Mouse (Mus musculus): Measurements from ENCODE around the gene Kank1. TPM values are rescaled to one million over a fixed set of nuclear protein-coding genes. Genes with fewer than 3 reads are reported as not detected.

Kank1 gene
- total RNA-seq, 1 experiment from 2014 or later, result not detected

GRCm38 (mm10) chr19:25419983-25420382 lies 183.2 kb downstream of the Kank1 start:
- no peak for ATAC-seq (replicated peaks; ENCODE audit: insufficient number of reproducible peaks, low FRiP score, low TSS enrichment, poor library complexity, severe bottlenecking)

DNA sequence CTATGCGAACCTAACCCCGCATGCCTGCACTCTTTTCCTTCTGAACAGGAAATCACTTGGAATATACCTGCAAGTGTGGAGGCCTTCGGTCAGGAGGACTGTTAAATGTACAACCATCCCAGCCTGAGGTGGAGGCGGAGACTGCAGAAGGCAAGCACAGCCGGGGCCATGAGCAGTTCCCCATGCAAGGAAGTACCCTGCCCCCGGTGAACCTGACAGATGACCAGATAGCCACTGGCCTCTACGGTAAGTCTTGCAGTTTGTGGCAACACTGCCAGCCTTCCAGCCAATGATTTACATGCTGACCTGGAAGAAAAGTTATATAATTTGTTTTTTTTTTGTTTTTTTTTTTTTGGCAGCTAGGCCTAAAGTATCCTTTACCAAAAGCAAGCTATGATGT lies 185.3 kb downstream of the Kank1 start:
- ATAC-seq (replicated peaks; ENCODE audit: insufficient number of reproducible peaks, low FRiP score, low TSS enrichment, poor library complexity, severe bottlenecking), result no peak

GRCm38 (mm10) chr19:25423371-25423770 lies 186.6 kb downstream of the Kank1 start:
- no peak for ATAC-seq (replicated peaks; ENCODE audit: insufficient number of reproducible peaks, low FRiP score, low TSS enrichment, poor library complexity, severe bottlenecking)

- no peak for ATAC-seq (replicated peaks; ENCODE audit: insufficient number of reproducible peaks, low FRiP score, low TSS enrichment, poor library complexity, severe bottlenecking)
Observed at GRCm38 (mm10) chr19:25426431-25426830, 189.7 kb downstream of the Kank1 start.

DNA sequence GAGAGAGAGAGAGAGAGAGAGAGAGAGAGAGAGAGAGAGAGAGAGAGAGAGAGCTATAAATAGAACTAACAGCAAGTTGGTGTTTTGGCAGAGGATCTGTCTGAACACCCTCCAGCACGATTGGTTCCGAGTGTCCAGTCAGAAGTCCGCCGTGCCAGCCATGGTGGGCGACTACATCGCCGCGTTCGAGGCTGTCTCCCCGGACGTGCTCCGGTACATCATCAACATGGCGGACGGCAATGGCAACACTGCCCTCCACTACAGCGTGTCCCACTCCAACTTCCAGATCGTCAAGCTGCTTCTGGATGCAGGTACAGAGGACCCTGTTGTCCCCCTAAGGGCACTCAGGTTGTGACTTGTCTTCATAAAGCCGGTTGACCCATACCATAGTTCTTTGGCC lies 191.1 kb downstream of the Kank1 start:
- ATAC-seq (replicated peaks; ENCODE audit: insufficient number of reproducible peaks, low FRiP score, low TSS enrichment, poor library complexity, severe bottlenecking), result no peak

DNA sequence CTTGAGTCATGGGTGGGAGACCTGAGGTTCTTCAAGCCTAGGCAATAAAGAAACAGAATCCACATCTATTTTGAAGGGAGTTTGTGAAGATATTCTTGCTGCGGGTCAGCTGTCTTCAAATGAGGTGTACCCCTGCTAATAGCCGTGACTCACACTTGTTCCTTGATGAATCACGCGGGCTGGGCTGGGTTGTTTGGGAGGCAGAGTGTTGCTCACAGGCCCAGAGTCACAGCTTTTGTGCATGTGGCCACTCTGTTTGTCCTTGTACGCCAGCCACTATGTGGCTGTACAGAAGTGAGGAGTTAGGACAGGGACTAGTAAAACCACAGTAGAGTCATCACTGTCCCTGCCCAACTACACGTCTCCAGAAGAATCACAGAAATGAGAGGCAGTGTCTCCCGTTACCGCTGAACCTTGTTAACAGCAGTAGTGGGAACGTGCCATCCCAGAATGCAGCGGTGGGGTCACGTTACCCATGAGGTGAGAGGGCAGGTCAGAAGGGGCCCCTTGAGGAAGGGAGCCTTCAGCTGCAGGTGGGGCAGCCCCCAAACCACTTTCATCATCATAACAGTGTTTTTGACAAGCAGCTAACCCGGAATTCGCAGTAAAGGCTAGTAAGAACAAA lies 191.7 kb downstream of the Kank1 start:
- no peak for ATAC-seq (replicated peaks; ENCODE audit: insufficient number of reproducible peaks, low FRiP score, low TSS enrichment, poor library complexity, severe bottlenecking)

DNA sequence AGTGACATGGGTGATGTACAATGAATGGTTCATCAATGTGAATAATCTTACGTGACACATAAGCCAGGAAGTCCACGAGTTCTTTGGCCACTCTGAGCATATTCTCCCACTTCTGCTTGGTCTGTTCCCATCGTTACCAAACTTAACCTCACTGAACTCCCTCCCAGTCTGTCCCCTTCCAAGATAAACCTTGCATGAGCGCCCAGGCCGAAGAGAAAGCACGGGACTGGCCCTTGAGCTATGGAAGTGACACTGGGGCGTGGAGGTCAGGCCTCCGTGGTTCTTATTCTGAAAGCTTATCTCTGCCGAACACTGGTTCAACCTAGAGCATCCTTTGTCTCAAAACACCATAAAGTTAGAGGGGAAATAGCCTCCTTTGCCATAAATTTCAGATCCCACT lies 194.7 kb downstream of the Kank1 start:
- ATAC-seq (replicated peaks; ENCODE audit: insufficient number of reproducible peaks, low FRiP score, low TSS enrichment, poor library complexity, severe bottlenecking), result no peak

DNA sequence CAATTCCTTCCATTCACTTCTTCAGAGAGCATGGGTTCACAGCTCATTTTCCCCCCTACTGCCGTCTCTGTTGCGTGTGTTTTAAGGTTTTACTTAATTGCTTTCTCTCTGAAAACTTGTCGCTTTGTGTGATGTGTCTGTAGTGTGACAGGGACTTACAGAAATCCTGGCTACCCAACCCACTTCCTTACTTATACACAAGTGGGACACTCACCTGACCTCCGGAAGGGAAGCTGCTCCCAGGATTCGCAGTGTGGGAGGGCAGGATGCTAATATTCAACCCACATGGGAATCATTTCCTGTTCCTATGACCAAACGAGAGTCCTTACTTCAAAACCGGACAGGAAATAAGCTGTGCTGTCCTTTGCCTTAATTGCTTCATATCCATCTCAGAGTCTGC lies 195.1 kb downstream of the Kank1 start:
- no peak for ATAC-seq (replicated peaks; ENCODE audit: insufficient number of reproducible peaks, low FRiP score, low TSS enrichment, poor library complexity, severe bottlenecking)

DNA sequence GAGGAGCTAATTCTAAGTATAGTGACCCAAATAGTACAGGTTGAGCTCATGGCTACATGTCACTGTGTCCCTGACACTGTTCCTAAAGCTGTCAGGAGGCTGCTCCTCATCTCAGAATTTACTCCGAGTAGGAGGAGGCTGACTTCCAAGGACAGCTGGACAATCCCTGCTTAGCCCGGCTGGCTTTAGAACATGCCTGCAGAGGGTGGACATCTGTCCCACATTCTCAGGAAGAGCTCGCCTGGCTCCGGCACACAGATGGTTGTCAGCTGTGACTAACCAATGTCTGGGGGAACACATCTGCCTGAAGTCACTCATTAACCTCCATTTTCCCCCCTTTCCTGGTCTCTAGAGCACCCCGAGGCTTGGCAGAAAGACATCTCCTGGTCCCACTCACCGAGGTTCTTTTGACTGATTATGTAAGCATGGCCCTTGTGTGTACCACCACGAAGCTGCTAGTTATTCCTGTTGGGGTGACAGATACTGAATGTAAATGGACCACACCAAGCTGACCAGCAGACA lies 196.5 kb downstream of the Kank1 start:
- ATAC-seq (replicated peaks; ENCODE audit: insufficient number of reproducible peaks, low FRiP score, low TSS enrichment, poor library complexity, severe bottlenecking), result no peak

DNA sequence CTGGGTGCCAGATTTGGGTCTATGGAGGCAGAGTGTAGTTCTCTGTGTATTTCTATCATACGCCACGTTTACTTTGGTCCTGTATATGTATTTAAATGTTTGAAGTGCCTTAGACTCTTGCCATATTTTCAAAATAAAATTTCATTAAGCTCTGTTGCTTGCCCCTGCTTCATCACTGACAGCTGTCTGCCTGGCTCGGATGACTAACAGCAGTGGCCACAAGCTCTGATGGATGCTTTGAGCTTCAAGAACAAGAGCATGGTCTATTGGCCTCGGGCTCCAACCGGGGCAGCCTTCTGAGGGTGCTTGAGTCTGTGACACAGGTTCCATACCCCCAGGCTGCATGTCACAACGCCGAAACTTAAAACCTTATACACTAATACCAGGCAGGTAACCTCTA lies 197.6 kb downstream of the Kank1 start:
- no peak for ATAC-seq (replicated peaks; ENCODE audit: insufficient number of reproducible peaks, low FRiP score, low TSS enrichment, poor library complexity, severe bottlenecking)

DNA sequence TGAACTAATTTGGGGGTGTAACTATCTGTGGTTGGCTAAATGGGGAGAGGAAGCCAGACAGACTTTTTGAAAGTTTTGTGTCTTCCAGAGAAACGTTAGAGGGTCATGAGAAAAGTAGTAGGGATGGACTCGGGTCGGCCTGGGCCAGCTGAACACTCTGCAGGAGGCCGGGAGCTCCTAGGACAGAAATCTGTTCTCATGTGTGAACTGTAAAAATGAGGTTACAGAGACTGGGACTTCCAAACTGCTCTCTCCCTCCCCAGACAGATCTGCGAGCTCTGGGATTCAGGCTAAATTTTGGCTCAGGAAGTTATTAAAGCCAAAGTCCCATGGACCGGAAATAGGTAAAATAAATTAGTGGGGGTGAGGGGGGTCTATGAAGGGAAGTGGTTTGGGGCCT lies 198.0 kb downstream of the Kank1 start:
- ATAC-seq (replicated peaks; ENCODE audit: insufficient number of reproducible peaks, low FRiP score, low TSS enrichment, poor library complexity, severe bottlenecking), result no peak

DNA sequence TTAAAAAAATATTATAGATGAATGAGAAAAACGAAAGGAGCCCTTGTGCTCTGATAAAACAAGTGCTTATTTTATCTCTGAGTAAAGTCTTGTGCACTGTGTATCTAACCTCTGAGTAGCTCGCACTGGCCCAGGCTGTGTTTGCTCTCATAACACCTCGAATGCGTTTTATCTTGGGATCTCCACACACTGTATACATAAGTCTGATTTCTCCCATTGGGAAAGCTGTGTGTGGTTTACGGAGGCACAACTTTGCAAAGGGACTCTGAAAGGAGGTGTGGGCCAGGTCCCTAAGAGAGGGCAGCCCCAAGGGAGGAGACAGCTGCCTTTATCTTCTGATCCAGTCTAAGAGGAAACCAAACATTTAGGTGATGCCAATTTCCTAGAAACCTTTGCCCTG lies 198.6 kb downstream of the Kank1 start:
- ATAC-seq (replicated peaks; ENCODE audit: insufficient number of reproducible peaks, low FRiP score, low TSS enrichment, poor library complexity, severe bottlenecking), result no peak

- ATAC-seq (replicated peaks; ENCODE audit: insufficient number of reproducible peaks, low FRiP score, low TSS enrichment, poor library complexity, severe bottlenecking), result no peak
Observed at GRCm38 (mm10) chr19:25436175-25436574, 199.4 kb downstream of the Kank1 start.

DNA sequence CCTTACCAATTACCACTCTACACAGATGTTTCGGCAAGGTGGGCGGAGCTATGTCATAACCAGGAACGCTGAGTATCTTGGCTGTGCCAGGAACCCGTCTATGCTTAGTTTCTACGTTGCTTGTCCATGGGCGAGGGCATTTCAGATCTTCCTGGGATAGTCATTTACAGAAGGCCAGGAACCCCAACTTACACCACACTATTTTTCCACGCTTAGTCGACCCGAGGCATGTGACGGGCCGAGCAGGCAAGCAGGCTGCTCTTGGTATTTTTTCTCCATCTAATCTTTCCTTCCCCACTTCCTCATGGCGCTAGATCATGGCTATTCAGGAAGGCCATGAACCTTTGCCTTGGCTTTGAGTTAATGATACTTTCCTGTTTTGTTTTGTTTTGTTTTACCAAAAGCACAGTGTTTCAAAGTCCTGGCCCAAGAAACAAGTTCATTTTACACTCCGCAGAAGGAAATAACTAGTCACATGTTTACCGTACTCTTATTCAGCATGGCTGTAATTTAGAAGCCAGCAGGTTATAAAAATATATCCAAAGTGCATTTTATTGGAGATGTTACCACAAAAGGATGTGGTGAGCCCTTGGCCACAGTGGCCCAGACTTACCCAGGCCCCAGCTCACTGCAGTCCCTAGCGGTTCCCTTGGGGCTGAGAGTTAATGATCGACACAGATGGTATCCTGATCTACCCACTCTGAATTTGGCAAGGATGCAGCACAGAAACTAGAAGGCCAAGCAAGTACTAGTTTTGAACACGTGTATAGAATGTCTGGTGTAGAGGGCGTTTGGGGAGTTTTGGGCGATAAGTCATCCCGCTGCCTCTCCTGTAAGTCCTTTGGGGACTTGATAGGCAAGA lies 200.2 kb downstream of the Kank1 start:
- no peak for ATAC-seq (replicated peaks; ENCODE audit: insufficient number of reproducible peaks, low FRiP score, low TSS enrichment, poor library complexity, severe bottlenecking)

DNA sequence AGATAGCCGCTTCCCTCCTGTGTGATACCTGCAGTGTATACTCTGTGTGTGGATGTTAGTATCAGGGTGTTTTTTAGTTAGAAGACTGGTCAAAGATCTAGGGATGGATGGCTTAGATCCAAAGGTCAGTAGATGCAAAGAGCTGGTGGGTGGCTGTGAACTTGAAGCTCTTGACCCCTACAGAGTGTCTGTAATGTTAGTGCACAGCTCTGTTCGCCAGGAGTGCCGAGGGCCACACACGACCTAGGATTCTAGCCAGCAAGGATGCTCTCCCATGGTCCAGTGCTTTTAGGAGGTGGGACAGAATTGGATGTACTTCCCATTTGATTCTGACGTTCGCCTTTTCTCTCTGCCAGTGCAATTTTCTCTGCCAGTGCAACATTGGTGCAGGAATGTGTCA lies 201.5 kb downstream of the Kank1 start:
- no peak for ATAC-seq (replicated peaks; ENCODE audit: insufficient number of reproducible peaks, low FRiP score, low TSS enrichment, poor library complexity, severe bottlenecking)

DNA sequence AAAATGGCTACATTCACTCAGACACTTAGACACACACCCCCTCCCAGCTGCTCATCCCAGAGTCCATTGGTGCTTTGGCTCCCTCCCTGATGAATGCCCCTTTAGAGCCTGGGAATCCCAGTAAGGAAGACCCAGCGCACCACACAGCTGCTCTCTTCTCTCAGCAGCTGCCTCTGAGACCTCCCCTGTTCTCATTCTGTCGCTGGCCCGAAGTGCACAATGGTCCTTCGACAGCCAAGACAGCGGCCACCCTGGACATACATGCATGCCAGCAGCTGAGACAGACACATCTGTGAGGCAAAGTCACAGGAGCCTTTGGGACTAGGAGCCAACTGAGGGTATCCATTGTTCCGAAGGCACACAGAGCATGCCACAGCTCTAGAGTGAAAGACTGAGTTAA lies 203.0 kb downstream of the Kank1 start:
- no peak for ATAC-seq (replicated peaks; ENCODE audit: insufficient number of reproducible peaks, low FRiP score, low TSS enrichment, poor library complexity, severe bottlenecking)

DNA sequence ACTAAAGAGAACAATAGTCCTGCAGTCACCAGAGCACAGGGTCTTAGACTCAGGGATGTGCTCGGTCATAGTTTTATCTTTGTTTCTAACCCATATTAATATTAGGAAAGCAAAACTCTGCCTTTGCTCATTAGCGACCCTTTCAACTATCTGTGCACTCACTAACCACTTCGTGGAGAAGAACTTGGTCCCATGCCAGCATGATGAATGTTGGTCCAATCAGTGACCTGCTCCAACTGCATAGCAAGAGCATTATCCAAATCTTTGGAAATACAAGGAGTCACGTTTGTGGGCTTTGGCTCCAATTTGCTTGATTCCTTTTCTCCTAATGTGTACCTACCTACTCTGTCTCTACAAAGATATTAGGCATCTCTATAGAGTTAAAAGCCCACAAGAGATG lies 204.0 kb downstream of the Kank1 start:
- ATAC-seq (replicated peaks; ENCODE audit: insufficient number of reproducible peaks, low FRiP score, low TSS enrichment, poor library complexity, severe bottlenecking), result no peak

GRCm38 (mm10) chr19:25445054-25445453 lies 208.3 kb downstream of the Kank1 start:
- no peak for ATAC-seq (replicated peaks; ENCODE audit: insufficient number of reproducible peaks, low FRiP score, low TSS enrichment, poor library complexity, severe bottlenecking)

GRCm38 (mm10) chr19:25445842-25446241 lies 209.1 kb downstream of the Kank1 start:
- no peak for ATAC-seq (replicated peaks; ENCODE audit: insufficient number of reproducible peaks, low FRiP score, low TSS enrichment, poor library complexity, severe bottlenecking)

DNA sequence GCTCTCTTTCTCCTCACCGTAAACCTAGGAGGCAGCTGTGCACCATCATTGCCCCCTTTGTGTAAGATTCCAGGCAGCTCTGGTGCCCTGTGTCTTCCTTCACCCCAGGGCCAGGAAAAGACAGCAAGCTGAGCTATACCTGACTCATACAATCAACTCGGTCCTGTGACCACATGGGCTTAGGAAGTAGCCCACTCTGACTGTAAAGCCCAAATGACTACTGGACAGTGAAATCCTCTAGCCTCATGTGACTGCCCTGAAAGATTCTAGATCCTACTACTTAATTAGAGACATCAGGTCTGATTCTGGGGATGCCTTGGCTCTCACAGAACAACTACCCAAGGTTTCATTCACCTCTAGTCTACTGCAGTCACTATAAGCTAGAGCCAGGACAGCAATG lies 209.9 kb downstream of the Kank1 start:
- no peak for ATAC-seq (replicated peaks; ENCODE audit: insufficient number of reproducible peaks, low FRiP score, low TSS enrichment, poor library complexity, severe bottlenecking)
